Mouse (Mus musculus): ENCODE results near the gene Prrt3. TPM values are rescaled to one million over a fixed set of nuclear protein-coding genes. Genes with fewer than 3 reads are reported as not detected.

The Prrt3 gene
- polyA plus RNA-seq, 1 experiment from 2014 or later = 1.8 TPM

GRCm38 (mm10) chr6:113508272-113508946 lies 6.7 kb upstream of the Prrt3 start:
- peak overlapping the region; percentile 35; the same call in 1 of the 2 replicates for H3K27ac ChIP-seq

GRCm38 (mm10) chr6:113507130-113507529 lies 5.4 kb upstream of the Prrt3 start:
- H3K4me1 ChIP-seq (replicated peaks) = peaks cover 12% of the 10 kb centered on the region
- DNase-seq (ENCODE audit: low spot score) = no peak
- H3K4me3 ChIP-seq = no peak overlapping the region
- H3K27me3 ChIP-seq (ENCODE audit: insufficient read depth, poor library complexity, severe bottlenecking) = peaks cover 8% of the 10 kb centered on the region; the same call in 1 of the 2 replicates
- peaks cover 7% of the 10 kb centered on the region; the same call in 1 of the 2 replicates for H3K36me3 ChIP-seq
- H3K9me3 ChIP-seq = no peaks in the 10 kb centered on the region; the same call in 1 of the 2 replicates
- no peak overlapping the region for H3K27ac ChIP-seq

More at GRCm38 (mm10) chr6:113508272-113508946, 6.7 kb upstream of the Prrt3 start:
- no peak for DNase-seq (ENCODE audit: low spot score)
- no peaks in the 10 kb centered on the region; the same call in 1 of the 2 replicates for H3K9me3 ChIP-seq
- peaks cover 18% of the 10 kb centered on the region for H3K36me3 ChIP-seq
- H3K4me1 ChIP-seq (replicated peaks) = peaks cover 12% of the 10 kb centered on the region
- H3K27me3 ChIP-seq (ENCODE audit: insufficient read depth, poor library complexity, severe bottlenecking) = no peaks in the 10 kb centered on the region
- no peak overlapping the region for H3K4me3 ChIP-seq
- WGBS = 68% methylated on average over 7 of the region's 7 CpGs

GRCm38 (mm10) chr6:113505689-113506088 lies 4.0 kb upstream of the Prrt3 start:
- Histone ChIP-seq H3K4me1 (replicated peaks) (peaks cover 24% of the 10 kb centered on the region), H3K27ac (no peak overlapping the region), H3K9me3 (no peaks in the 10 kb centered on the region; the same call in 1 of the 2 replicates), H3K27me3 (ENCODE audit: insufficient read depth, poor library complexity, severe bottlenecking) (peaks cover 22% of the 10 kb centered on the region), H3K36me3 (no peaks in the 10 kb centered on the region), H3K4me3 (no peak overlapping the region)
- DNase-seq (ENCODE audit: low spot score) = no peak
- WGBS = 86% methylated on average over 1 of the region's 1 CpGs

GRCm38 (mm10) chr6:113502801-113503200 lies 1.1 kb upstream of the Prrt3 start:
- DNase-seq (ENCODE audit: low spot score) = no peak
- H3K4me3 ChIP-seq = no peak overlapping the region
- H3K27ac ChIP-seq = no peak overlapping the region
- no peaks in the 10 kb centered on the region for H3K36me3 ChIP-seq
- 53% methylated on average over 2 of the region's 2 CpGs for WGBS
- H3K9me3 ChIP-seq = no peaks in the 10 kb centered on the region; the same call in 1 of the 2 replicates
- peaks cover 21% of the 10 kb centered on the region for H3K4me1 ChIP-seq (replicated peaks)
- peaks cover 31% of the 10 kb centered on the region for H3K27me3 ChIP-seq (ENCODE audit: insufficient read depth, poor library complexity, severe bottlenecking)

GRCm38 (mm10) chr6:113499346-113499745 lies 2.4 kb downstream of the Prrt3 start:
- no peak overlapping the region for H3K27ac ChIP-seq
- WGBS = 83% methylated on average over 6 of the region's 6 CpGs
- H3K36me3 ChIP-seq = no peaks in the 10 kb centered on the region
- peaks cover 62% of the 10 kb centered on the region for H3K27me3 ChIP-seq (ENCODE audit: insufficient read depth, poor library complexity, severe bottlenecking)
- H3K4me1 ChIP-seq (replicated peaks) = peaks cover 41% of the 10 kb centered on the region
- DNase-seq (ENCODE audit: low spot score) = no peak
- H3K9me3 ChIP-seq = no peaks in the 10 kb centered on the region; the same call in 1 of the 2 replicates
- no peak overlapping the region for H3K4me3 ChIP-seq

GRCm38 (mm10) chr6:113495071-113495675 lies 6.6 kb downstream of the Prrt3 start:
- Histone ChIP-seq H3K36me3 (peaks cover 32% of the 10 kb centered on the region), H3K4me1 (replicated peaks) (peaks cover 31% of the 10 kb centered on the region), H3K27ac (peak overlapping the region; percentile 84), H3K27me3 (ENCODE audit: insufficient read depth, poor library complexity, severe bottlenecking) (peaks cover 42% of the 10 kb centered on the region), H3K9me3 (no peaks in the 10 kb centered on the region), H3K4me3 (peak overlapping the region; percentile 53)
- 51% methylated on average over 28 of the region's 28 CpGs for WGBS
- no peak for DNase-seq (ENCODE audit: low spot score)

GRCm38 (mm10) chr6:113494258-113494788 lies 7.4 kb downstream of the Prrt3 start:
- Histone ChIP-seq H3K4me1 (replicated peaks) (peaks cover 31% of the 10 kb centered on the region), H3K4me3 (peak overlapping the region; percentile 53), H3K9me3 (no peaks in the 10 kb centered on the region), H3K27me3 (ENCODE audit: insufficient read depth, poor library complexity, severe bottlenecking) (peaks cover 38% of the 10 kb centered on the region), H3K36me3 (peaks cover 41% of the 10 kb centered on the region), H3K27ac (peak overlapping the region; percentile 84)
- DNase-seq (ENCODE audit: low spot score) = peak; percentile 79
- WGBS = 2% methylated on average over 54 of the region's 54 CpGs

- Histone ChIP-seq H3K36me3 (peaks cover 59% of the 10 kb centered on the region), H3K27me3 (ENCODE audit: insufficient read depth, poor library complexity, severe bottlenecking) (peaks cover 35% of the 10 kb centered on the region), H3K9me3 (no peaks in the 10 kb centered on the region), H3K4me1 (replicated peaks) (peaks cover 27% of the 10 kb centered on the region), H3K4me3 (no peak overlapping the region), H3K27ac (no peak overlapping the region)
- 78% methylated on average over 24 of the region's 24 CpGs for WGBS
- no peak for DNase-seq (ENCODE audit: low spot score)
Measured at GRCm38 (mm10) chr6:113492101-113492864, 9.4 kb downstream of the Prrt3 start.

GRCm38 (mm10) chr6:113489410-113489809 lies 12.3 kb downstream of the Prrt3 start:
- Histone ChIP-seq H3K9me3 (no peaks in the 10 kb centered on the region), H3K27ac (no peak overlapping the region), H3K27me3 (ENCODE audit: insufficient read depth, poor library complexity, severe bottlenecking) (peaks cover 8% of the 10 kb centered on the region; the same call in 1 of the 2 replicates), H3K36me3 (peaks cover 66% of the 10 kb centered on the region), H3K4me3 (no peak overlapping the region), H3K4me1 (replicated peaks) (peaks cover 30% of the 10 kb centered on the region)
- 95% methylated on average over 14 of the region's 14 CpGs for WGBS
- DNase-seq (ENCODE audit: low spot score) = no peak

- peaks cover 5% of the 10 kb centered on the region; the same call in 1 of the 2 replicates for H3K27me3 ChIP-seq (ENCODE audit: insufficient read depth, poor library complexity, severe bottlenecking)
- DNase-seq (ENCODE audit: low spot score) = no peak
- H3K9me3 ChIP-seq = no peaks in the 10 kb centered on the region
- H3K36me3 ChIP-seq = peaks cover 54% of the 10 kb centered on the region
- no peak overlapping the region for H3K27ac ChIP-seq
- H3K4me3 ChIP-seq = no peak overlapping the region
- H3K4me1 ChIP-seq (replicated peaks) = peaks cover 39% of the 10 kb centered on the region
- 70% methylated on average over 7 of the region's 7 CpGs for WGBS
Measured at GRCm38 (mm10) chr6:113487125-113487576, 14.6 kb downstream of the Prrt3 start.

GRCm38 (mm10) chr6:113483729-113484128 lies 18.0 kb downstream of the Prrt3 start:
- Histone ChIP-seq H3K27ac (peak overlapping the region; percentile 94), H3K27me3 (ENCODE audit: insufficient read depth, poor library complexity, severe bottlenecking) (peaks cover 38% of the 10 kb centered on the region), H3K36me3 (peaks cover 22% of the 10 kb centered on the region), H3K9me3 (no peaks in the 10 kb centered on the region), H3K4me3 (peak overlapping the region; percentile 62), H3K4me1 (replicated peaks) (peaks cover 53% of the 10 kb centered on the region)
- WGBS = 15% methylated on average over 10 of the region's 10 CpGs
- peak; percentile 38 for DNase-seq (ENCODE audit: low spot score)

GRCm38 (mm10) chr6:113483100-113483615 lies 18.6 kb downstream of the Prrt3 start, which contains the start of gene Creld1:
Gene Creld1 (plus strand): TSS chr6:113483297.
- peak within 1 kb of the TSS; percentile 62 for H3K4me3 ChIP-seq
- H3K36me3 ChIP-seq = peaks cover 16% of the 10 kb centered on the region
- no peaks in the 10 kb centered on the region for H3K9me3 ChIP-seq
- under 1% methylated on average over 26 of the region's 26 CpGs for WGBS
- peaks cover 53% of the 10 kb centered on the region for H3K4me1 ChIP-seq (replicated peaks)
- DNase-seq (ENCODE audit: low spot score) = peak; percentile 95
- peaks cover 40% of the 10 kb centered on the region for H3K27me3 ChIP-seq (ENCODE audit: insufficient read depth, poor library complexity, severe bottlenecking)
- peak within 1 kb of the TSS; percentile 94 for H3K27ac ChIP-seq

Data from hindbrain, embryonic 10.5 days (tissue).